Mouse (Mus musculus) CH12.LX (cell line): ENCODE data around the gene Srrm1. TPM values are rescaled to one million over a fixed set of nuclear protein-coding genes. Genes with fewer than 3 reads are reported as not detected.

Source experiments
- DNase-seq: peaks from one replicate; pipeline ENCODE4 v3.0.0-alpha.2; 2013; ENCODE audit errors: extremely low read depth
- H3K27ac ChIP-seq: 2 replicates; pipeline ENCODE4 v1.5.1; 2012; ENCODE audit warnings: low read depth, mild to moderate bottlenecking, control low read depth, moderate library complexity; ENCODE audit not compliant: insufficient read depth
- H3K27me3 ChIP-seq: replicated peaks from 2 replicates; pipeline ENCODE3; 2012; ENCODE audit warnings: inconsistent platforms
- H3K36me3 ChIP-seq, 2 experiments: replicated peaks in 1 of 2; 2 replicates each; pipeline versions ENCODE3 to v1.6.1; 2012; ENCODE audit warnings: inconsistent platforms in 1 of 2, low read length in 1 of 2, mild to moderate bottlenecking in 1 of 2, mixed read lengths in 1 of 2, moderate library complexity in 1 of 2; ENCODE audit not compliant: control insufficient read depth in 1 of 2, insufficient read depth in 1 of 2
- H3K4me1 ChIP-seq, 2 experiments: 2 replicates each; pipeline ENCODE4 v1.6.1; 2012; ENCODE audit warnings: inconsistent platforms in 1 of 2, moderate library complexity in 1 of 2; ENCODE audit not compliant: insufficient read depth in 2 of 2, control insufficient read depth in 1 of 2
- H3K4me2 ChIP-seq: 2 replicates; pipeline ENCODE4 v1.6.1; 2012; ENCODE audit warnings: low read depth, mild to moderate bottlenecking, control low read depth; ENCODE audit not compliant: poor library complexity, insufficient read depth, severe bottlenecking
- H3K4me3 ChIP-seq, 3 experiments: fragments of 150-350 bp in 1 of 3; sonication (generic) in 1 of 3; replicated peaks in 1 of 3; 2 replicates each; pipeline versions ENCODE3 to v1.5.1; 2011 to 2012; ENCODE audit warnings: low read depth in 2 of 3, low read length in 2 of 3, mild to moderate bottlenecking in 2 of 3, moderate library complexity in 2 of 3, control low read depth in 1 of 3, improper control_type of control experiment in 1 of 3, inconsistent platforms in 1 of 3, mixed read lengths in 1 of 3; ENCODE audit not compliant: poor library complexity in 1 of 3
- H3K79me2 ChIP-seq: replicated peaks from 2 replicates; pipeline ENCODE4 v1.6.1; 2012; ENCODE audit warnings: mild to moderate bottlenecking, moderate library complexity; ENCODE audit not compliant: control insufficient read depth, poor library complexity, insufficient read depth, severe bottlenecking; ENCODE audit errors: extremely low read depth
- H3K9ac ChIP-seq: 2 replicates; pipeline ENCODE4 v1.6.1; 2012; ENCODE audit warnings: low read depth, mild to moderate bottlenecking, control low read depth, moderate library complexity; ENCODE audit not compliant: insufficient read depth
- H3K9me3 ChIP-seq: replicated peaks from 2 replicates; pipeline ENCODE3; 2012; ENCODE audit warnings: low read length, inconsistent platforms, mixed read lengths
- CHD2 ChIP-seq: IDR thresholded peaks from 2 replicates; pipeline ENCODE4 v1.6.1; 2011; ENCODE audit warnings: low read length, improper control_type of control experiment
- ETS1 ChIP-seq: conservative IDR thresholded peaks from 2 replicates; pipeline ENCODE4 v1.6.1; 2012; ENCODE audit warnings: low read depth, mild to moderate bottlenecking, inconsistent platforms, low read length, improper control_type of control experiment, moderate library complexity
- HCFC1 ChIP-seq: IDR thresholded peaks from 2 replicates; pipeline ENCODE4 v1.6.1; 2012; ENCODE audit warnings: low read depth, mild to moderate bottlenecking, inconsistent platforms, low read length, improper control_type of control experiment
- MAX ChIP-seq: IDR thresholded peaks from 2 replicates; pipeline ENCODE4 v1.6.1; 2011; ENCODE audit warnings: low read length, improper control_type of control experiment
- MAZ ChIP-seq: IDR thresholded peaks from 2 replicates; pipeline ENCODE4 v1.6.1; 2012; ENCODE audit warnings: low read depth, mild to moderate bottlenecking, inconsistent platforms, low read length, improper control_type of control experiment, moderate library complexity
- MXI1 ChIP-seq: IDR thresholded peaks from 2 replicates; pipeline ENCODE4 v1.6.1; 2011; ENCODE audit warnings: mild to moderate bottlenecking, low read depth, low read length, improper control_type of control experiment
- POLR2A ChIP-seq: IDR thresholded peaks from 2 replicates; pipeline ENCODE4 v1.6.1; 2011; ENCODE audit warnings: low read depth, mild to moderate bottlenecking, improper control_type of control experiment, low read length
- RAD21 ChIP-seq: IDR thresholded peaks from 2 replicates; pipeline ENCODE4 v1.6.1; 2011; ENCODE audit warnings: low read depth, mild to moderate bottlenecking, low read length, improper control_type of control experiment, moderate library complexity
- TCF12 ChIP-seq: IDR thresholded peaks from 2 replicates; pipeline ENCODE4 v1.6.1; 2014; ENCODE audit warnings: low read depth, mild to moderate bottlenecking, inconsistent platforms, low read length, improper control_type of control experiment
- UBTF ChIP-seq: IDR thresholded peaks from 2 replicates; pipeline ENCODE4 v1.6.1; 2012; ENCODE audit warnings: low read depth, mild to moderate bottlenecking, inconsistent platforms, low read length, improper control_type of control experiment, moderate library complexity
- USF1 ChIP-seq: IDR thresholded peaks from 2 replicates; pipeline ENCODE4 v1.6.1; 2014; ENCODE audit warnings: low read depth, mild to moderate bottlenecking, inconsistent platforms, low read length, improper control_type of control experiment
- ZC3H11A ChIP-seq: IDR thresholded peaks from 2 replicates; pipeline ENCODE4 v1.6.1; 2012; ENCODE audit warnings: low read depth, mild to moderate bottlenecking, inconsistent platforms, low read length, improper control_type of control experiment
- dilution Hi-C: fragments of 300-500 bp; cut with MboI; formaldehyde crosslinking; loops from 2 replicates; pipeline ENCODE4 v1.14.3; 2020; ENCODE audit warnings: low sequenced_read_pairs; ENCODE audit not compliant: extremely low pct_unique_long_range_greater_than_20kb, extremely low pct_ligation_motif_present
- in situ Hi-C: fragments of 300-500 bp; cut with MboI; formaldehyde crosslinking; loops from 3 replicates; pipeline ENCODE4 v1.14.3; 2019; ENCODE audit warnings: low sequenced_read_pairs, low pct_ligation_motif_present, low pct_unique_long_range_greater_than_20kb, mixed read lengths
- polyA plus RNA-seq: library from polyadenylated mRNA; unstranded; fragments of >175 nt; gene quantifications from 2 replicates; pipeline ENCODE4 v1.2.1, GENCODE M21; 2012; ENCODE audit warnings: low read depth; ENCODE audit not compliant: insufficient read length
- total RNA-seq, 2 experiments: library from RNA; depleted of rRNA; stranded (reverse); fragments of 300-350 nt in 1 of 2; fragments of >200 nt in 1 of 2; gene quantifications; 2 replicates each; pipeline ENCODE4 v1.2.3; 2012 to 2014

The Srrm1 gene
- total and polyA plus RNA-seq, 3 experiments: 14.2 to 180 (median 23.6) TPM

- H3K4me1 ChIP-seq: peaks cover 5 to 14% of the 10 kb centered on the region in 2 experiments
Observed at GRCm38 (mm10) chr4:135292477-135293089, 60.5 kb downstream of the Srrm1 start.

GRCm38 (mm10) chr4:135291841-135292240, 61.3 kb downstream of the Srrm1 start:
- Histone ChIP-seq H3K9ac (no peak overlapping the region), H3K9me3 (no peaks in the 10 kb centered on the region), H3K4me1 (peaks cover 5 to 14% of the 10 kb centered on the region in 2 experiments), H3K4me3 (no peak overlapping the region), H3K4me2 (no peak overlapping the region), H3K27me3 (no peaks in the 10 kb centered on the region), H3K36me3 (no peaks in the 10 kb centered on the region), H3K27ac (no peak overlapping the region), H3K79me2 (no peaks in the 10 kb centered on the region)
- dilution Hi-C loops: no loop called here
- in situ Hi-C loops: no loop called here
- TF ChIP-seq CHD2: no peak
- DNase-seq: no peak

More at GRCm38 (mm10) chr4:135292477-135293089, 60.5 kb downstream of the Srrm1 start:
- no peak overlapping the region for H3K4me2 ChIP-seq
- H3K27ac ChIP-seq: no peak overlapping the region
- no peak overlapping the region for H3K4me3 ChIP-seq
- H3K79me2 ChIP-seq: no peaks in the 10 kb centered on the region
- H3K36me3 ChIP-seq: no peaks in the 10 kb centered on the region
- peak; percentile 19 for TF ChIP-seq USF1
- TF ChIP-seq UBTF: no peak
- H3K27me3 ChIP-seq: no peaks in the 10 kb centered on the region
- in situ Hi-C loops (no loop called here), dilution Hi-C loops (no loop called here)
- no peak for DNase-seq
- no peaks in the 10 kb centered on the region for H3K9me3 ChIP-seq
- no peak overlapping the region for H3K9ac ChIP-seq

- in situ Hi-C loops (no loop called here), dilution Hi-C loops (no loop called here)
- no peak overlapping the region for H3K27ac ChIP-seq
- no peak overlapping the region for H3K4me2 ChIP-seq
- H3K4me3 ChIP-seq: no peak overlapping the region
- no peaks in the 10 kb centered on the region for H3K27me3 ChIP-seq
- no peak for DNase-seq
- no peak overlapping the region for H3K9ac ChIP-seq
- peaks cover 5 to 14% of the 10 kb centered on the region in 2 experiments for H3K4me1 ChIP-seq
- H3K9me3 ChIP-seq: no peaks in the 10 kb centered on the region
- H3K36me3 ChIP-seq: no peaks in the 10 kb centered on the region
- no peaks in the 10 kb centered on the region for H3K79me2 ChIP-seq
- no peak for TF ChIP-seq ZC3H11A
- no peak for TF ChIP-seq RAD21
- TF ChIP-seq ETS1: no peak
- no peak for TF ChIP-seq HCFC1
- TF ChIP-seq MAZ: no peak
- TF ChIP-seq MXI1: no peak
- no peak for TF ChIP-seq CHD2
- TF ChIP-seq POLR2A: no peak
- TF ChIP-seq MAX: no peak
- TF ChIP-seq TCF12: no peak
Observed at GRCm38 (mm10) chr4:135291199-135291598, 61.9 kb downstream of the Srrm1 start.
